8 mouse cellular contexts compared by ENCODE assay signal in genomic region chr2:154552424-154552907, GRCm38 (mm10). TPM values are rescaled to one million over a fixed set of nuclear protein-coding genes. Genes with fewer than 3 reads are reported as not detected.
A peak's percentile ranks its signal among the peaks of the same experiment; 100 is the strongest.
DNase-seq lines count a peak whose midpoint lies in the region; ATAC-seq lines count a peak whose summit lies in the region.

No protein-coding gene starts in this region.

- no peaks in the 10 kb centered on the region for H3K36me3 ChIP-seq in hindbrain, embryonic 13.5 days

- no peak overlapping the region for H3K4me3 ChIP-seq in hindbrain, embryonic 13.5 days

- ATAC-seq in hindbrain, embryonic 13.5 days (ENCODE audit: low FRiP score) = peak; percentile 34
- ATAC-seq in megakaryocyte-erythroid progenitor cell, adult 5-6 weeks (replicated peaks; ENCODE audit: low FRiP score, low TSS enrichment, poor library complexity, severe bottlenecking) = peak; percentile 77

- DNase-seq in T-cell, adult 2 months (ENCODE audit: low spot score) = peak; percentile 53
- peak; percentile 90 to 91 for DNase-seq in cerebellum, postnatal 25 days
- DNase-seq in frontal cortex, postnatal 36 days (ENCODE audit: low spot score in 2 of 2) = peak; percentile 66 to 72
- peak; percentile 71 to 85 for DNase-seq in left cerebral cortex, postnatal 10 days (ENCODE audit: extremely low spot score in 1 of 2, low spot score in 2 of 2)
- DNase-seq in right cerebral cortex, postnatal 25 days = peak; percentile 66
- DNase-seq in urinary bladder, postnatal 4 days (ENCODE audit: low spot score in 2 of 2) = peak; percentile 57 to 67

- H3K9me3 ChIP-seq in hindbrain, embryonic 13.5 days = no peaks in the 10 kb centered on the region

- intact Hi-C loops in left cerebral cortex, postnatal 10 days (cut with DNase I) = loop anchor here (10.0 kb wide), 1 partner anchor 62 kb away; the partner anchor contains the start of genes 4930519P11Rik and Zfp341

- peaks cover 26% of the 10 kb centered on the region for H3K27me3 ChIP-seq in hindbrain, embryonic 13.5 days

- 25% methylated on average over 27 of the region's 27 CpGs for WGBS in hindbrain, embryonic 13.5 days

- H3K9ac ChIP-seq in hindbrain, embryonic 13.5 days = peak overlapping the region; percentile 59; the same call in 1 of the 2 replicates

- H3K27ac ChIP-seq in hindbrain, embryonic 13.5 days = peak overlapping the region; percentile 35; the same call in 1 of the 2 replicates

- peaks cover 60% of the 10 kb centered on the region for H3K4me1 ChIP-seq in hindbrain, embryonic 13.5 days (replicated peaks)

- H3K4me2 ChIP-seq in hindbrain, embryonic 13.5 days = peak overlapping the region; percentile 43

RNA-seq across cellular contexts. Expression of gene Actl10, which starts 0.9 kb away (rescaled TPM):
- polyA plus RNA-seq in hindbrain, embryonic 13.5 days (2015; fragmentation: Nextera tagmentation; extraction: Ambion mirVana) = 0.43 and 0.55 TPM in 2 replicates
- not detected for total RNA-seq in left cerebral cortex, postnatal 10 days (2021)
- not detected in 2 replicates for total RNA-seq in megakaryocyte-erythroid progenitor cell, adult 5-6 weeks (2014; fragmentation: Nextera tagmentation)
- total RNA-seq in megakaryocyte-erythroid progenitor cell, adult 5-6 weeks (2017) = not detected in 2 replicates

RNA-seq across cellular contexts. Expression of gene 1700003F12Rik, which starts 5.6 kb away (rescaled TPM):
- 1.5 and 1.7 TPM in 2 replicates for polyA plus RNA-seq in hindbrain, embryonic 13.5 days (2015; fragmentation: Nextera tagmentation; extraction: Ambion mirVana)
- under 1 TPM in 1 of 2 experiments, not detected in 1; 0.71 TPM for total RNA-seq in left cerebral cortex, postnatal 10 days (2021)
- not detected in 2 replicates for total RNA-seq in megakaryocyte-erythroid progenitor cell, adult 5-6 weeks (2014; fragmentation: Nextera tagmentation)
- total RNA-seq in megakaryocyte-erythroid progenitor cell, adult 5-6 weeks (2017) = not detected in 2 replicates

RNA-seq across cellular contexts. Expression of gene Necab3, which starts 6.2 kb away (rescaled TPM):
- 14.8 and 15.6 TPM in 2 replicates for polyA plus RNA-seq in hindbrain, embryonic 13.5 days (2015; fragmentation: Nextera tagmentation; extraction: Ambion mirVana)
- total RNA-seq in left cerebral cortex, postnatal 10 days (2021) = 10 to 100 TPM; 59.5 to 63.2 TPM
- total RNA-seq in megakaryocyte-erythroid progenitor cell, adult 5-6 weeks (2014; fragmentation: Nextera tagmentation) = 3.1 and 6.1 TPM in 2 replicates
- 0.09 and 1.8 TPM in 2 replicates for total RNA-seq in megakaryocyte-erythroid progenitor cell, adult 5-6 weeks (2017)

RNA-seq across cellular contexts. Expression of gene E2f1, which starts 17.2 kb away (rescaled TPM):
- 8.9 and 9.1 TPM in 2 replicates for polyA plus RNA-seq in hindbrain, embryonic 13.5 days (2015; fragmentation: Nextera tagmentation; extraction: Ambion mirVana)
- total RNA-seq in left cerebral cortex, postnatal 10 days (2021) = 10 to 100 TPM; 12.2 to 12.6 TPM
- 25.3 and 26.1 TPM in 2 replicates for total RNA-seq in megakaryocyte-erythroid progenitor cell, adult 5-6 weeks (2014; fragmentation: Nextera tagmentation)
- 7.0 and 7.8 TPM in 2 replicates for total RNA-seq in megakaryocyte-erythroid progenitor cell, adult 5-6 weeks (2017)

RNA-seq across cellular contexts. Expression of gene Pxmp4, which starts 51.0 kb away (rescaled TPM):
- 14.2 and 16.8 TPM in 2 replicates for polyA plus RNA-seq in hindbrain, embryonic 13.5 days (2015; fragmentation: Nextera tagmentation; extraction: Ambion mirVana)
- 10 to 100 TPM; 17.4 to 18.6 TPM for total RNA-seq in left cerebral cortex, postnatal 10 days (2021)
- 17.3 and 18.1 TPM in 2 replicates for total RNA-seq in megakaryocyte-erythroid progenitor cell, adult 5-6 weeks (2014; fragmentation: Nextera tagmentation)
- total RNA-seq in megakaryocyte-erythroid progenitor cell, adult 5-6 weeks (2017) = 9.1 and 12.4 TPM in 2 replicates

Comparison
In these comparisons a context has a peak if more than half of its experiments do, and no peak if none do; other contexts are left out.
1. RNA of gene Necab3, which starts 6.2 kb away (total RNA-seq): 59.5 to 63.2 TPM in left cerebral cortex, postnatal 10 days; 0.09 to 6.1 TPM in megakaryocyte-erythroid progenitor cell, adult 5-6 weeks; every median in the first group is over 4 times any median in the second.
2. Peak in every context shown above with its lines, with median percentiles within 50 percentile points of each other: DNase-seq.